Mouse (Mus musculus): ENCODE measurements around the gene Ltbp3. TPM values are rescaled to one million over a fixed set of nuclear protein-coding genes. Genes with fewer than 3 reads are reported as not detected.
A peak's percentile ranks its signal among the peaks of the same experiment; 100 is the strongest.

The Ltbp3 gene
- polyA plus RNA-seq, 1 experiment from 2014 or later: 3.5 TPM

- Histone ChIP-seq H3K27ac (replicated peaks) (peak overlapping the region; percentile 72), H3K4me1 (peaks cover 58% of the 10 kb centered on the region), H3K9me3 (no peaks in the 10 kb centered on the region), H3K4me3 (peak overlapping the region; percentile 55), H3K36me3 (replicated peaks) (no peaks in the 10 kb centered on the region), H3K27me3 (replicated peaks; ENCODE audit: low read depth, poor library complexity, severe bottlenecking) (peaks cover 96% of the 10 kb centered on the region)
- 4% methylated on average over 36 of the region's 36 CpGs for WGBS
- peak; percentile 71 for DNase-seq (ENCODE audit: low spot score)
Measured at GRCm38 (mm10) chr19:5745756-5746710, 5.3 kb downstream of the Ltbp3 start.

- 29% methylated on average over 12 of the region's 12 CpGs for WGBS
- Histone ChIP-seq H3K27me3 (replicated peaks; ENCODE audit: low read depth, poor library complexity, severe bottlenecking) (peaks cover 97% of the 10 kb centered on the region), H3K4me1 (peaks cover 58% of the 10 kb centered on the region), H3K27ac (replicated peaks) (no peak overlapping the region), H3K9me3 (no peaks in the 10 kb centered on the region), H3K4me3 (peak overlapping the region; percentile 55; the same call in 1 of the 2 replicates), H3K36me3 (replicated peaks) (no peaks in the 10 kb centered on the region)
- DNase-seq (ENCODE audit: low spot score): no peak
Measured at GRCm38 (mm10) chr19:5746907-5747363, 6.2 kb downstream of the Ltbp3 start.

GRCm38 (mm10) chr19:5749476-5749875 is 8.8 kb downstream of the Ltbp3 start:
- H3K4me3 ChIP-seq: no peak overlapping the region
- peaks cover 98% of the 10 kb centered on the region for H3K27me3 ChIP-seq (replicated peaks; ENCODE audit: low read depth, poor library complexity, severe bottlenecking)
- H3K27ac ChIP-seq (replicated peaks): no peak overlapping the region
- WGBS: 85% methylated on average over 6 of the region's 6 CpGs
- DNase-seq (ENCODE audit: low spot score): no peak
- no peaks in the 10 kb centered on the region for H3K9me3 ChIP-seq
- peaks cover 41% of the 10 kb centered on the region for H3K4me1 ChIP-seq
- no peaks in the 10 kb centered on the region for H3K36me3 ChIP-seq (replicated peaks)

GRCm38 (mm10) chr19:5750951-5751350 is 10.2 kb downstream of the Ltbp3 start:
- Histone ChIP-seq H3K36me3 (replicated peaks) (no peaks in the 10 kb centered on the region), H3K9me3 (no peaks in the 10 kb centered on the region), H3K4me3 (peak overlapping the region; percentile 45; the same call in 1 of the 2 replicates), H3K4me1 (peaks cover 33% of the 10 kb centered on the region), H3K27ac (replicated peaks) (no peak overlapping the region), H3K27me3 (replicated peaks; ENCODE audit: low read depth, poor library complexity, severe bottlenecking) (peaks cover 98% of the 10 kb centered on the region)
- 6% methylated on average over 22 of the region's 22 CpGs for WGBS
- DNase-seq (ENCODE audit: low spot score): peak; percentile 54

GRCm38 (mm10) chr19:5751742-5752141 is 11.0 kb downstream of the Ltbp3 start:
- H3K36me3 ChIP-seq (replicated peaks): no peaks in the 10 kb centered on the region
- H3K27ac ChIP-seq (replicated peaks): no peak overlapping the region
- H3K4me1 ChIP-seq: peaks cover 33% of the 10 kb centered on the region
- H3K27me3 ChIP-seq (replicated peaks; ENCODE audit: low read depth, poor library complexity, severe bottlenecking): peaks cover 98% of the 10 kb centered on the region
- 7% methylated on average over 20 of the region's 20 CpGs for WGBS
- H3K9me3 ChIP-seq: no peaks in the 10 kb centered on the region
- peak overlapping the region; percentile 45 for H3K4me3 ChIP-seq
- DNase-seq (ENCODE audit: low spot score): peak; percentile 48

GRCm38 (mm10) chr19:5756321-5756985 is 15.7 kb downstream of the Ltbp3 start:
- Histone ChIP-seq H3K27me3 (replicated peaks; ENCODE audit: low read depth, poor library complexity, severe bottlenecking) (peaks cover 78% of the 10 kb centered on the region), H3K27ac (replicated peaks) (peak overlapping the region; percentile 37; the same call in 1 of the 2 replicates), H3K4me1 (peaks cover 28% of the 10 kb centered on the region), H3K4me3 (peak overlapping the region; percentile 50), H3K9me3 (no peaks in the 10 kb centered on the region), H3K36me3 (replicated peaks) (peaks cover 47% of the 10 kb centered on the region)
- WGBS: 6% methylated on average over 28 of the region's 29 CpGs
- DNase-seq (ENCODE audit: low spot score): peak; percentile 40

- Histone ChIP-seq H3K4me3 (peak overlapping the region; percentile 50), H3K27me3 (replicated peaks; ENCODE audit: low read depth, poor library complexity, severe bottlenecking) (peaks cover 71% of the 10 kb centered on the region), H3K4me1 (peaks cover 21% of the 10 kb centered on the region), H3K9me3 (no peaks in the 10 kb centered on the region), H3K27ac (replicated peaks) (peak overlapping the region; percentile 37; the same call in 1 of the 2 replicates), H3K36me3 (replicated peaks) (peaks cover 54% of the 10 kb centered on the region)
- DNase-seq (ENCODE audit: low spot score): peak; percentile 42
- 13% methylated on average over 36 of the region's 36 CpGs for WGBS
Measured at GRCm38 (mm10) chr19:5756991-5757636, 16.4 kb downstream of the Ltbp3 start.

GRCm38 (mm10) chr19:5758878-5759403 is 18.2 kb downstream of the Ltbp3 start:
- Histone ChIP-seq H3K4me1 (peaks cover 21% of the 10 kb centered on the region), H3K4me3 (no peak overlapping the region), H3K27me3 (replicated peaks; ENCODE audit: low read depth, poor library complexity, severe bottlenecking) (peaks cover 53% of the 10 kb centered on the region)

GRCm38 (mm10) chr19:5763163-5763562 is 22.5 kb downstream of the Ltbp3 start:
- Histone ChIP-seq H3K27me3 (replicated peaks; ENCODE audit: low read depth, poor library complexity, severe bottlenecking) (peaks cover 11% of the 10 kb centered on the region), H3K4me1 (no peaks in the 10 kb centered on the region), H3K36me3 (replicated peaks) (peaks cover 99% of the 10 kb centered on the region), H3K27ac (replicated peaks) (no peak overlapping the region), H3K4me3 (no peak overlapping the region), H3K9me3 (no peaks in the 10 kb centered on the region)
- WGBS: 91% methylated on average over 6 of the region's 6 CpGs
- no peak for DNase-seq (ENCODE audit: low spot score)

More at GRCm38 (mm10) chr19:5758878-5759403, 18.2 kb downstream of the Ltbp3 start:
- H3K9me3 ChIP-seq: no peaks in the 10 kb centered on the region
- H3K36me3 ChIP-seq (replicated peaks): peaks cover 71% of the 10 kb centered on the region
- WGBS: 92% methylated on average over 14 of the region's 14 CpGs
- no peak overlapping the region for H3K27ac ChIP-seq (replicated peaks)
- no peak for DNase-seq (ENCODE audit: low spot score)

GRCm38 (mm10) chr19:5767271-5767670 is 26.6 kb downstream of the Ltbp3 start:
- Histone ChIP-seq H3K9me3 (no peaks in the 10 kb centered on the region), H3K4me3 (no peak overlapping the region), H3K36me3 (replicated peaks) (peaks cover 77% of the 10 kb centered on the region), H3K27ac (replicated peaks) (no peak overlapping the region), H3K27me3 (replicated peaks; ENCODE audit: low read depth, poor library complexity, severe bottlenecking) (no peaks in the 10 kb centered on the region), H3K4me1 (peaks cover 18% of the 10 kb centered on the region)
- DNase-seq (ENCODE audit: low spot score): no peak
- WGBS: 87% methylated on average over 4 of the region's 4 CpGs

GRCm38 (mm10) chr19:5770311-5770710 is 29.6 kb downstream of the Ltbp3 start:
- Histone ChIP-seq H3K9me3 (no peaks in the 10 kb centered on the region), H3K4me1 (peaks cover 18% of the 10 kb centered on the region), H3K36me3 (replicated peaks) (peaks cover 48% of the 10 kb centered on the region), H3K27me3 (replicated peaks; ENCODE audit: low read depth, poor library complexity, severe bottlenecking) (no peaks in the 10 kb centered on the region), H3K4me3 (peak overlapping the region; percentile 85), H3K27ac (replicated peaks) (peak overlapping the region; percentile 90)
- no peak for DNase-seq (ENCODE audit: low spot score)
- 53% methylated on average over 9 of the region's 9 CpGs for WGBS

Measured in embryonic facial prominence, embryonic 10.5 days (tissue).